Comparison of ENCODE assay signal across 23 mouse cellular contexts in the genomic region with DNA sequence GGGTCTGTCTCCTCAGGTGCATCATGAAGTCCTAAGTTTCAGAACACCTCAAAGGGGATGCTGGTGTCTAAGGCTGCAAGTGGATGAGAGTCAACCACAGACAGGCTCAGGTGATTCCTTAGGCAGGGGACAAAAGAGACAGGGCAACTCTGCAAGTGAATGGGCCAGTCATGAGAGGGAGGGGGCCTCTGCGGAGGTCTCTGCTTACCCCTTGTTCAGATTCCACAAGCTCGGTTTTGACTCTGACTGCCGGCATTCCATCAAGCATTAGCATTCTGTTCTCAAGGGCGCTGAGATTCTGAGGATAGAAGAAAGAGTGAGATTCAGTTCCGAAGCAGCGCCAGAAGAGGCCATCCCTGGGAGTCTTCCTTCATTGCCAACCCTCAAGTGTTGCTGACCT.
DNase-seq lines count a peak whose midpoint lies in the region; ATAC-seq and TF ChIP-seq lines count a peak whose summit lies in the region.
"Had no signal": no experiment of that assay in that cellular context is flagged by ENCODE, and none has a peak within 500 bp of the region (broad histone marks: within the 10 kb centered on the region; RNA-seq: fewer than 3 reads in every experiment).

No protein-coding gene starts in this region.

- H3K9ac ChIP-seq in kidney, embryonic 14.5 days (ENCODE audit: low read depth, low read length) = no peak overlapping the region
- H3K9ac ChIP-seq: embryonic facial prominence, embryonic 15.5 days; forebrain, embryonic 15.5 days; hindbrain, embryonic 12.5 days had no signal

- no peak overlapping the region for H3K4me2 ChIP-seq in kidney, embryonic 14.5 days (replicated peaks; ENCODE audit: low read depth, low read length)
- H3K4me2 ChIP-seq: embryonic facial prominence, embryonic 15.5 days; forebrain, embryonic 15.5 days; hindbrain, embryonic 12.5 days had no signal

- peak overlapping the region; percentile 66 for H3K4me3 ChIP-seq in testis, adult 2 months (ENCODE audit: control insufficient read depth, low read depth, low read length)
- H3K4me3 ChIP-seq in limb, embryonic 10.5 days = no peak overlapping the region
- no peak overlapping the region for H3K4me3 ChIP-seq in kidney, embryonic 14.5 days (ENCODE audit: low read length)
- H3K4me3 ChIP-seq: embryonic facial prominence, embryonic 15.5 days; erythroblast, embryonic 14.5 days; forebrain, embryonic 15.5 days; heart, embryonic 10.5 days; hindbrain, embryonic 12.5 days had no signal

- no peak overlapping the region for H3K27ac ChIP-seq in testis, adult 2 months (ENCODE audit: control insufficient read depth, insufficient read depth, low read depth, low read length)
- peak overlapping the region; percentile 14; the same call in 1 of the 2 replicates for H3K27ac ChIP-seq in limb, embryonic 10.5 days
- H3K27ac ChIP-seq in kidney, embryonic 14.5 days (ENCODE audit: low read depth, low read length) = no peak overlapping the region
- H3K27ac ChIP-seq: embryonic facial prominence, embryonic 15.5 days; forebrain, embryonic 15.5 days; heart, embryonic 10.5 days; hindbrain, embryonic 12.5 days had no signal

- TF ChIP-seq POLR2A in testis, adult 2 months (IDR thresholded peaks at IDR 0.05; ENCODE audit: control insufficient read depth, low read depth, low read length) = no peak

- H3K9me3 ChIP-seq in limb, embryonic 10.5 days (replicated peaks) = no peaks in the 10 kb centered on the region
- H3K9me3 ChIP-seq in kidney, embryonic 14.5 days (ENCODE audit: control insufficient read depth, low read length) = no peaks in the 10 kb centered on the region
- H3K9me3 ChIP-seq: embryonic facial prominence, embryonic 15.5 days; forebrain, embryonic 15.5 days; heart, embryonic 10.5 days; hindbrain, embryonic 12.5 days had no signal

- no peak for ATAC-seq in erythroid progenitor cell, adult 5-6 weeks (replicated peaks; ENCODE audit: low FRiP score, poor library complexity, severe bottlenecking)
- no peak for ATAC-seq in kidney, embryonic 14.5 days (ENCODE audit: low FRiP score, low TSS enrichment)
- ATAC-seq: forebrain, embryonic 15.5 days; hindbrain, embryonic 16.5 days; inflammation-experienced regulatory T-cells, adult 6 months; intestine, postnatal 0 days had no signal

- DNase-seq in testis, postnatal 14 days (ENCODE audit: low spot score) = no peak
- peak; percentile 56 for DNase-seq in Muller cell, postnatal 12 days (ENCODE audit: inconsistent ontology term)
- no peak for DNase-seq in limb, embryonic 10.5 days (ENCODE audit: low spot score)
- DNase-seq in spleen, postnatal 4 days (ENCODE audit: low spot score in 2 of 2) = no peak
- DNase-seq: adrenal gland, postnatal 14 days; cerebellum, adult 11-12 months; cerebellum, adult 9-10 months; cerebellum, postnatal 36 days; gastrocnemius, postnatal 10 days; heart, adult 18-20 months; heart, postnatal 10 days; heart, postnatal 4 days had no signal

- no peaks in the 10 kb centered on the region for H3K27me3 ChIP-seq in testis, adult 2 months (ENCODE audit: control insufficient read depth, insufficient read depth, low read length)
- no peaks in the 10 kb centered on the region for H3K27me3 ChIP-seq in limb, embryonic 10.5 days (ENCODE audit: low read depth, poor library complexity, severe bottlenecking)
- H3K27me3 ChIP-seq in kidney, embryonic 14.5 days (ENCODE audit: control insufficient read depth, insufficient read depth, low read length) = no peaks in the 10 kb centered on the region
- H3K27me3 ChIP-seq: embryonic facial prominence, embryonic 15.5 days; forebrain, embryonic 15.5 days; hindbrain, embryonic 12.5 days had no signal

- WGBS in limb, embryonic 10.5 days = 44% methylated on average over 6 of the region's 6 CpGs
- 52% methylated on average over 6 of the region's 6 CpGs for WGBS in kidney, embryonic 14.5 days

- peaks cover 2% of the 10 kb centered on the region; the same call in 1 of the 2 replicates for H3K4me1 ChIP-seq in testis, adult 2 months (ENCODE audit: control insufficient read depth, insufficient read depth, low read length)
- peaks cover 57% of the 10 kb centered on the region for H3K4me1 ChIP-seq in limb, embryonic 10.5 days
- H3K4me1 ChIP-seq in kidney, embryonic 14.5 days (ENCODE audit: control insufficient read depth, insufficient read depth, low read length) = peaks cover 7% of the 10 kb centered on the region

- H3K36me3 ChIP-seq in testis, adult 2 months (ENCODE audit: control insufficient read depth, insufficient read depth, low read length) = no peaks in the 10 kb centered on the region
- peaks cover 27% of the 10 kb centered on the region for H3K36me3 ChIP-seq in limb, embryonic 10.5 days
- H3K36me3 ChIP-seq in kidney, embryonic 14.5 days (ENCODE audit: control insufficient read depth, insufficient read depth, low read length) = no peaks in the 10 kb centered on the region
- H3K36me3 ChIP-seq: embryonic facial prominence, embryonic 15.5 days; forebrain, embryonic 15.5 days; heart, embryonic 10.5 days; hindbrain, embryonic 12.5 days had no signal

- no peak for TF ChIP-seq CTCF in testis, adult 2 months (IDR thresholded peaks at IDR 0.05; ENCODE audit: control insufficient read depth, insufficient read depth, insufficient replicate concordance, low read depth, low read length)
